Mouse (Mus musculus) yolk sac, embryonic 10.5 days (tissue): ENCODE data around the gene Rcn3.

Experiments used
- DNase-seq: peaks from one replicate; pipeline ENCODE4 v3.0.0-alpha.2; 2017; ENCODE audit warnings: low spot score

The Rcn3 gene

DNA sequence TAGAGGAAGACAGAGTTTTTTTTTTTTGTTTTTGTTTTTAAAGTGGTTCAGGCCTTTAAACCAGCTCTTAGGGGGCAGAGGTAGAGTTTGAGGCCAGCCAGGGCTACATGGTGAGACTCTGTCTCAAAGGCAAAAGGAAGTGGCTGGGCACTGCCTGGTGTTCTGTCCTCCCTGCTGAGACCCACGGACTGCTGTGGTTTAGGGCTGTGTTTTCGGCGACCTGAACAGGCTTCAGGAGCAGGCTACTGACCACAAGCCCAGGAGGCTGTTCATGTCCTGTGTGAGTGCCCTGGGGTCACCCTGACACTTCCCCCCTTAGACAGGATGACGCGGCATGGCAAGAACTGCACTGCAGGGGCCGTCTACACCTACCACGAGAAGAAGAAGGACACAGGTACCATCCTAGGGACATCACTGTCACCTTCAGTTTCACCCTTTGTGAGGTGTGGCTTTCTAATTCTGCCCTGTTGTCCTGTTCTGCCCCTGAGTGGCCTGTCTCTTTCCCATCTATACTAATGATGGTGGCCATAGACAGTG is 18.8 kb downstream of the Rcn3 start:
- no peak for DNase-seq

DNA sequence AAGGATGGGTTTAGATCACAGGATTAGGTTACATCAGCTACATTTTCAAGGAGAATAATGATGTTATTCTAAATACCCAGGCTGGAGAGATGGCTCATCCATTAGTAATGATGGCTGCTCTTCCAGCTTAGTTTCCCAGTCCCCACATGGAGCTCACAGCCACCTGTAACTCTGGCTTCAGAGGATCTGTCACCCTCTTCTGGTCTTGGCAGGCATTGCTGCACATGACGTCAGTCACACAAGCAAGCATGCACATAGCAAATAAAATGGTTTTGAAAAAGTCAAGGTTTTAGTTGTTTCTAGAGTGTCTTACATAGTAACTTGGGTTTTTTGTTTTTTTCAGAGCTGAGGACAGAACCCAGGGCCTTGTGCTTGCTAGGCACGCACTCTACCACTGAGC is 19.8 kb downstream of the Rcn3 start:
- DNase-seq, result no peak

DNA sequence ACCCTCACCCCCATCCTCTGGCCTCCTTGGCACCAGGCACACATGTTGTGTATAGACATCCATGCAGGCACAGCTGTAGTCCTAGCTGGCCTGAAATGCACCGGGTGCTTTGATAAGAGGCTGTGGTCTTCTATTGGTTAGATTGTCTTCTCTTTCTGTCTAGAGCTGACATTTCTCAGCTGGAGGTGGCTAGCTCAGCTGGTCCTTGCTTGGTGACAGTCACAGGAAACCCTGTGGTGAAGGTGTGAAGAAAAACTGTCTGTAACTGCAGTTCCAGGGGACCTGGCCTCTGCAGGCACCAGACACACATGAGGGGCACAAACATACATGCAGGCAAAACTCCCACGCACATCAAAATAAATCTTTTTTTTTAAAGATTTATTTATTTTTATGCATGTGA is 22.4 kb downstream of the Rcn3 start:
- no peak for DNase-seq

DNA sequence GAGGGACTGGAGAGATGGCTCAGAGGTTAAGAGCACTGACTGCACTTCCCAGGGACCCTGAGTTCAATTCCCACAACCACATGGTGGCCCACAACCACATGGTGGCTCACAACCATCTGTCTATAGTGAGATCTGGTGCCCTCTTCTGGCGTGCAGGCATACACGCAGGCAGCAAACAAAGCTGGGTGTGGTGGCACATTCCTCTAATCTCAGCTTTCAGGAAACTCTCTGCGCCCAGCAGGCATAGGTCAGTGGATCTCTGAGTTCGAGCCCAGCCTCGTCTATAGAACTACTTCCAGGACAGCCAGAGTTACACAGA is 24.1 kb downstream of the Rcn3 start:
- DNase-seq, result peak; percentile 40

DNA sequence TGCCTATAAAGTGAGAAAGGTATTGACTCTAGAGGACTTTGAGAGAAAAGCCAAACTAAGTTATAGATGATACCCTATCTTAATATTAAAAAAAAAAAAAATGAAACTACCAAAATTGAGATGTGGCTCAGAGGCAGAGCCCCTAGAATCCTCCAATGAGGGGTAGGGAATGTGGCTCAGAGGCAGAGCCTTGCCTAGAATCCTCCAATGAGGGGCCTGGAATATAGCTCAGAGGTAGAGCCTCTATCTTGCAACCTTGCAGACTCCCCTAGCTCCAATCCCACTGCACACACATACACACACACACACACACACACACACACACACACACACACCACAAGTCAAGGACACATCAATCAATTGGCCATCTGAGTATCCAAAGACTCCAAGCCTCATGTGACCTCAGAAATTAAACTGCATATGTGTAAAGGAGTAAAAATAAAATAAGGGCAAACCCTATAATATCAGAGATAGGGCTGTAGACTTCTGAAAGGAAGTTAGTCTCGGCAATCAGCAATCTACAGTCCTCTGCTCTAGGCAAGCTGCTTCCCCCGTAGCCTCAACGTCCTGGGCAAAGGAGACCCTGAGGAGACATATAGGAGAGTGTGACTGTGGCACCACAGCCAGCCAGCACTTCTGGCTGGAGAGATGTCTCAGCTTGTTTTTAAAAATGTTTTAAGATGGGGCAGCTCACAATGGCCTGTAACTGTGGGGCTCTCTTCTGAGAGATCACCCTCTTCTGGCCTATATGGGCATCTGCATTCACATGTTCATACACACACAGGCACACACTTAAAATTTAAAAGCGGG is 24.6 kb downstream of the Rcn3 start:
- DNase-seq, result no peak

DNA sequence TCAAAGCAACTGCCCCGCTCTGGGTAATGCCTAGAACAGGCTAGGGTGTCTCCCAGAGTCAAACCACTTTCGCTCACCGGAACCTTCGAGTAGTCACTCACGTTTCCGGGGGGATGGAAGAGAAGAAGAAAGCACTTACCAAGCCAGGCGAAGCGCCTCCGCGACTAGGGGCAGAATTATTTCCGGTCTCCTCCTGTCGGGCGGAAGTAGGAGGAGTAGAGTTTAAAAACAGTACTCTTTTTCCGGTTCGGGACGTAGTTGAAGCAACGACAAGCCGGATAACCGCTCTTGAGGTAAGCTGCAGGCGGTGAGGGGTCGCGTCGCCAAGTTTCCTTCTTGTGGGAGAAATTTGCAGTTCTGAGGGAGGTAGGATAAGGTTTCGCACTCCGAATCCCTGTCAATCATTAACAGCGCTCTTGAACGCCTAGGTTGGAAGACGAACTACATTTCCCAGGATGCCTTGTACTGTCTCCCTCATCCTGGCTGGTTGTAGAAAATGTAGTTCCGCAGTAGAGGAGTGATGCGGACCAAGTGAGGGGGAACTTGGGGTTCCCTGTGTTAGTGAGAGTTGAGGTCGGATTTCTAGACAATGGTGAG is 29.7 kb downstream of the Rcn3 start, which contains the start of the genes Nosip and Prrg2:
Gene Nosip, plus strand, starts transcription at position 191 of the 597 bp plus-strand sequence.
Gene Prrg2, minus strand, starts transcription at position 439 of the 597 bp plus-strand sequence.
- DNase-seq, result peak; percentile 99

DNA sequence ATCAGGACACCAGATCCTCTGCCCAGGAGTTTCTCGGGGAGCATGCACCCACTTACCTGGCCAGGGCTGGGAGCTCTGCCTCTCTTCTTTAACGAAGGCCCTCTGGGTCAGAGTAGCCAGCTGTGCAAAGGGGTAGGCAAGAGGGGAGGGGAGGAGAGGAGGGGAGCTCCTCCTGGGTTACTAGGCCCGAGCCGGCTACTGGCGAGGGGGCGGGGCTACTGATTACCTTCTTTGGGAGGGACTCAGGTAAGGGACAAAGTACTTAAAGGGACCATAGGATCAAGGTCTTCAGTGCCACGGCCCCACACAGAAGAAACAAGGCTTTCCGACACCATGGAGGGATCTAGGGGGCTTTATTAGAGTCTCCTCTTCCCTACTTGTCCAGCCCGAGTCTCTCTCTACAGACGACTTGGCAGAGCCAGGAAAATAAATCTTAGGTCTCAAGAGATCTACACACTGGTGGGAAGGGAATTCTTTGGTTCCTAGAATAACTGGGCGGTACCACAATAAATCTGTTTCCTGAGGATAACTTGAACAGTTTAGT is 30.4 kb downstream of the Rcn3 start:
- DNase-seq, result peak; percentile 89

DNA sequence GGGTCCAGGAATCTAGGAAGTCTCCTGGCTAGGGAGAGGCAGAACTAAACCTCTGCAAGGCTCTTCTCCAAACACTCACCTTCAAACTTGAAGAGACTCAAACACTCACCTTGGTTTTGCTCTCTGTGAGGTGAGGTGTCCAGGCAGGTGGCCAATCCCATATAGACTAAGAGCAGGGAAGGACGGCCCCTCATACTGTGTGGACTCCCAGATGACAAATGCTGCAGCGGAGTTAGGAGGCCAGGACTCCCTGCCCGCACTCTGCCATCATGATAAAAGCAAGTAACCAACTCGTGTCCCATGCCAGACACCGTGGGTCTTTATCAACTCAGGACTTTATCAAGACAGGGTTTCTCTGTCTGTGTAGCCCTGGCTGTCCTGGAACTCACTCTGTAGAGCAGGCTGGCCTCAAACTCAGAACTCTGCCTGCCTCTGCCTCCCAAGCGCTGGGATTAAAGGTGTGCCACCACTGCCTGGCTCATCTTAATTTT is 31.3 kb downstream of the Rcn3 start:
- DNase-seq, result no peak

DNA sequence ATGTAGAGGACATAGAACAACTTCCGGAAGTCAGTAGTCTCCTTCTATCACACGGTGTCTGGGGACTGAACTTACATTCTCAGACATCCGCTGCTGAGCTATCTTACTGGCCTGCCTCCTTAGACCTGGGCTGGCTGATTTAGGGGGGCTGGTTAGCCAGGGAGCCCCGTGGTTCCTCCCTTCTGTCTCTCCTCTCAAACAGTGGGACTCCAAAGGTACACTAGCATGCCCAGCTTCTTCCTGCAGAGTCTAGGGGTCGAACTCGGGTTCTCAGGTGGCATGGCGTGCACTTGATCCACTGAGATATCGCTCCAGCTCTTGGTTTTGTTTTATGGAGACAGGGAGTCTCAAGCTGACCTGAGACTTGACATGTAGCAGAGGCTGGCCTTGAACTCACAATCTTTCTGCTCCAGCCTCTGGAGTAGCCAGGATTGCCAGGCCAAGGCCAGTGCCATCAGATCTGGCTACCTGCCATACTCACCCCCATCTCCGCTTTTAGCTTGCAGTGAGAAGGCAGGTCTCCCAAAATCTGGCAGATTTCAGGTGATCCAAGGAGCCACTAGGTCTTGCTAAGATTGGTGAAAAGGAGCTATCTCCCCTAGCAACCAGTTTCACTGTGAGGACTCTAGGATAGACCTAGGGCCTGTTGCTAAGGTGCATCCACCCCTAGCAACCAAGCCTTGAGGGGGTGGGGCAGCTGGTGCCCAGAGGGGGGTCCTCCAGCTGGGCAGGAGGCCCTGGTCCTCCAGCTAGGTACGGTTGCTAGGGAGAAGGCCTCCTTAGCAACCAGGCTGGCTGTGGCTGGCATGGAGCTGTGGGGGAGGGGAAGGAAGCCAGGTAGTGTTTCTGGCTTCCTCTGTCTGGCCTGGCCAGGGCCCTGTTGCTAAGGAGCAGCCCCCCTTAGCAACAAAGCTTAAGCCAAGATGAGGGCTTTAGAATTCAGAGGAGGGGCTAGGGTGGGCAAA is 33.1 kb downstream of the Rcn3 start:
- DNase-seq, result no peak

DNA sequence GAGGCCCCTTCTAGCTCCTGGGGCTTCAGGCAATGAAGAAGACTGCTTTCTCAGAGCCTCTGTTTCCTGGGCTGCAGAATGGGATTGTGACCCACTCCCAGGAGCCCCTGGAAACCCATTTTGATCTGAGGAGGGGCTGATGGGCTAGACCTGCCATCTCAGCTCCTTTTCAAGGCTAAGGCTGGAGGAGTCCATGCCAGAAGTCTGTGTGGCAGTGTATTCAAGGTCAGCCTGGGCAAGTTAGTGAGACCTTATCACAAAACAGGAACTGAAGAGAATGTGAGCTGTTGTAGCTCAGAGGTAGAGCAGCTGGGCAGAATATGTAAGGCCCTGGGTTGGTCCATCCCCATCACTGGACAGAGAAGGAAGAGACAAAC is 35.1 kb downstream of the Rcn3 start:
- no peak for DNase-seq

DNA sequence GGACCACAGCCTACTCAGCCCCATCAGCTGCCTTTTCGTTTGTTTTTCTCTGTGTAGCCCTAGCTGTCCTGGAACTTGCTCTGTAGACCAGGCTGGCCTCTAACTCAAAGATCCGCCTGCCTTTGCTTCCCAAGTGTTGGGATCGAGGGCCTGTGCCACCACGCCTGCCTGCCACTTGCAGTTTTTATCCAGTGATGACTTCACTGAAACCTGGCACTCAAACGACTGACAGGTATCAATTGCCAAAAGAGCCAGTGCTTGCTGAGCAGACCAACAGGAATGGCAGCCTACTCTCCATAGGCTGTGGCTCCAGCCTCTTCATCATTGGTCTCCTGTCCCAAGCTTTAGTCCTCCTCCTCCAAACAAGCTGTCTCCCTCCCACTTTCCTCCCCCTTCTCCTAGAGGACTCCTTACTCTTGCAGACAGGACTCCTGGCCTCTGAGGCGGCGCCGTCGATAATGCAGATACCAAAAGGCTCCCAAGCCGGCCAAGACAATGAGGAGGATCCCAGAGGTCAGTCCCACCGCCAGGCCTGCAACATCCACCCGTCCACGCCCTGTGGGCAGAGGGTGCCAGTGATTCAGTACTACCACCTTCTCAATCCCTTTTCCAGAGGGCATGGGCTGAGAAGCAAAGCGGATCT is 35.6 kb downstream of the Rcn3 start:
- no peak for DNase-seq

DNA sequence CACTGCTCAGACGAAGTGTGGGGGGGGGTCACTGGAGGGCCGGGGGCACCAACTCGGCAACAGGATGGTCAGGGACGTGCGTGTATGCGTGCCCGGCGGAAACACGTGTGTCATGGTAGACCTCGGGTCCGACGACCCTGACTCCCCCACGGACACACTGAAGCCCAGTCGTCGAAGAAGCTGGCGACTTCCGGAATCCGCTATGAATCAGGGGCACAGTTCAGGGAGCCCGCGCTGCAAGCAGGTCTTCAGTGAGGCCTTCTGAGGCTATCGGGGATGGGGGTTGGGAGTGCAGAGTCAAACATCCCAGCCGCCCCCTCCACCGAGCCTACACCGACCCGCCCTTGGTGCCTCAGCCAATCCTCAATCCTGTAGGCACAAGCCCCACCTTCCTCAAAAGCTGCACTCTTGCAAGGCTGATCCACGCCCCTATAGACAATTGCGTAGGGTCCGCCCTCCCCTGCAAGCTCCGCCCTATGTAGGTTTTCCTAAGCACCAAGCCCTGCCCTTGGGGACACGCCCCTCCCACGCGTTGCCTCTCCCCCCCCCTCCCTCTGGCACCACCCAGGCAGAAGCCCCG is 38.0 kb downstream of the Rcn3 start:
- peak; percentile 100 for DNase-seq

DNA sequence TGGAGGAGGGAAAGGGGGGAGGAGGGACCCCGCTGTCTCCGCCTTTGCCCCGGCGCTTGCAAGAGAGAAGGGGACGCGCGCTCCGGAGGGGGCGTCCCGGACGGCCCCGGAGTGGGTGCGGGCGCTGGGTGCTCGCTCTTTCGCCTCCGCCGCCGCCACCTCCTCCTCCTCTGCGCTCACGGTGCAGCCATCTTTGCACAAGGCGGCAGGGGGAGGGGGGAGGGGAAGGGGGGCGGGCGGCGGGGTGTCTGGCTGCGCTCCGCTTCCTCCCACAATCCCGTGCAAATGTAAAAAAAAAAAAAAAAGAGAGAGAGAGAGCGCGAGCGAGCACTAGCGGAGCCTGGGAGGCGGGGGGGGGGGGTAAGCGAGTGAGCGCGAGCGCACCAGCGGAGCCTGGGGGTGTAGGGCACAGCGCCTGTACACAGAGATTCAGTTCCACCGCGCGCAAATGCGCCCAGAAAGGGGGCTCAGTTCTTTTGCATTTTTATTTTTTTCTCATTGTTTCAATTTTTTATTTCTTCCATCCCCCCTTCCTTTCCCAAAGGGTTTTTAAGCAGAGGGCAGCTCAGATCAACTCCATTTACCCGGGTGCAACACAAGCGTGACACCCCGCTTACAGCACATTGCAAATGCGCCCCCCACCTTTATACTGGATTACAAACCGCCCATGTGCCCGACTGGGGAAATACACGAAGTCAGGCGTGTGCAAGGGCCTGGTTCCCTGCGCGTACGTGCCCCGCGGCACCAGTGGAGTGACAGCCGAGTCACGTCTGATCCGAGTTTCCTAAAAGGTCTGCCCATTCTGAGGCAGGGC is 38.7 kb downstream of the Rcn3 start:
- peak; percentile 92 for DNase-seq

DNA sequence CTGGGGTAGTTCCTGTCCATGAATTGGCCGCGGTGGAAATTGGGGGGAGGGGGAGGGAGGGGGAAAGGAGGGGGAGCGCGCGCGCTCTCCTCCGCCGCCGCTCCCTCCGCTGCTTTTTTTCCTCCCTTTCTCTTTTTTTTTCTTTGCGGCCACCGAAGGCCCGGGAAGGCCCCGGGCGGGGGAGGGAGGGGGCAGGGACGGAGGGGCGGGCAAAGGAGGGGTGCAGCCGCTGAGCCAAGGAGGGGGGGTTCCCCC is 39.2 kb downstream of the Rcn3 start, which contains the start of gene Prr12:
Gene Prr12, minus strand, starts transcription at position 20 of the 255 bp plus-strand sequence.
- DNase-seq, result no peak

DNA sequence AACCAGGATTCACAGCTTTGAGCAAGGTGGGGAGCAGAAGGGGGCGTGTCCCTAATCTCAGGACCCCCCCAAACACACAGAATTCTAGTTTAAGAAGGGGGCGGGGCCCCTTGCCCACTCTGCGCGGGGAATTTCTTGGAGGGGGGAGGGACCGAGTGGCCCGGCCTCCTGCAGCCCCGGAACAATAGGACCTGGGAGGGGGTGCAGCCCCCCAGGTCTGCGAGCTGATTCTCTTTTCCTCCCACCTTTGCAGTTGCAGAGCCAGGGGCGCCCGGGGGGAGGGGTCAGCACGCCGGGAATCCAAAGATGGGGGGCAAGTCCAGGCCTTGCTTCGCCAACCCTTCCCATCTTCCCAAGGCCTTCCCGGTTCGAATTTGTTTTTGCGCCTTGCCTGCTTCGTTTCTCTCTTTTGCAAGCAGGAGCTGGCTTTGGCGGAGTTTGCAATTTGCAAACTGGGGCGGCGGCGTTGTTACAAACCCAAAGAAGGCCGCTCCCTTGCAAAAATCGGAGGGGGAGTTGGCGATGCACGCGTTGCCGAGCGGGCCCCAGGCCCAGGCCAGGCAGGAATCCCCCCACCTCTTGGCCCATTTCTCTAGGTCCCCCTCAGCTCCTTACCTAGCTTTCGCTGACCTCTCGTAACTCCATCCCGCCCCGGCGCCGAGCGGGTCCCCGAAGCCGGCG is 39.7 kb downstream of the Rcn3 start:
- no peak for DNase-seq

DNA sequence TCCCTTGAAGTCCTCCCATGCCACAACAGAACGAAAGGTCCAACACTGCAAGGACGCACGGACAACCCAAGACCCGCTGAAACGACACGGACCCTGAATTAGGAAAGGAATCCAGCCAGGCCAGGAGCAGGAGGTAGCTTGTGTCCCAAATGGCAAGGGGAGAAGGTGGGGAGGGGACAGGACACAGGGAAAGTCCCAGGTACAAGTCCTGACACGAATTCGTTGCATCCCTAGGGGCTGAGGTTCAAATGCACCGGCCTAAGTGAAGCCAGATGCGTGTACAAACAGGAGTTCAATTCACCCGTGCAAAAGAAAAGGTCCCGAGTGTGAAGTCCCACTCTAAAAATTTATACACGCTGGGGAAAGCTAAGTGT is 40.4 kb downstream of the Rcn3 start:
- no peak for DNase-seq

DNA sequence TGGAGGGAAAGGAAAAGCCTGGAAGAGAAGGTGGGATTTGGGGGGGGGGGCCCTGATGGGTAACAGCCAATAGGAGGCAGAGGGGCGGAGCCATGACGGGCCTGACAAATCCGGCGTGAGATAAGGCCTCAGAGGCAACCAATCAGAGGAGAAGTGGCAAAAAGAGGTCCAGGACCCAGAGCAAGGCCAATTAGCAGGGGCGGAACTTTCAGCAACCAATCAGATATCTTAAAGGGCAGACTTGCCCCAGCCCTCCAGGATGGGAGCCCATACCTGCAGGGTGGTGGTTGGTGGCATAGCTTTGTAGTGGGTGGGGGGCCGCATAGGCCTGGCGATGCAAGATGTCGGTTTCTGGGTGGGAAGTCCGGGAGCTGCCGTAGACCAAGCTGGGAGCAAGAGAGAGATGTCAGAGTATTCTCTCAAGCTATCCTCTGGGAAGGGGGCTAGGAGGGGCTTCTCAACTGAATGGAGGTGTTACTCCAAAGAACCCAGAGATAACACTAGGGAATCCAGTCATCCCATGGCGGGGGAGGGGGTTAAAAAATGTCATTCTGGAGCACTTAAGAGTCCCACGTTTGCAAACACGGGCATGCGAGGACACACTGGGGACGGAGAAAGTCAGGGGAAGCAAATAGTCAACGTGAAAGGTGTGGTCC is 40.9 kb downstream of the Rcn3 start:
- DNase-seq, result peak; percentile 83

DNA sequence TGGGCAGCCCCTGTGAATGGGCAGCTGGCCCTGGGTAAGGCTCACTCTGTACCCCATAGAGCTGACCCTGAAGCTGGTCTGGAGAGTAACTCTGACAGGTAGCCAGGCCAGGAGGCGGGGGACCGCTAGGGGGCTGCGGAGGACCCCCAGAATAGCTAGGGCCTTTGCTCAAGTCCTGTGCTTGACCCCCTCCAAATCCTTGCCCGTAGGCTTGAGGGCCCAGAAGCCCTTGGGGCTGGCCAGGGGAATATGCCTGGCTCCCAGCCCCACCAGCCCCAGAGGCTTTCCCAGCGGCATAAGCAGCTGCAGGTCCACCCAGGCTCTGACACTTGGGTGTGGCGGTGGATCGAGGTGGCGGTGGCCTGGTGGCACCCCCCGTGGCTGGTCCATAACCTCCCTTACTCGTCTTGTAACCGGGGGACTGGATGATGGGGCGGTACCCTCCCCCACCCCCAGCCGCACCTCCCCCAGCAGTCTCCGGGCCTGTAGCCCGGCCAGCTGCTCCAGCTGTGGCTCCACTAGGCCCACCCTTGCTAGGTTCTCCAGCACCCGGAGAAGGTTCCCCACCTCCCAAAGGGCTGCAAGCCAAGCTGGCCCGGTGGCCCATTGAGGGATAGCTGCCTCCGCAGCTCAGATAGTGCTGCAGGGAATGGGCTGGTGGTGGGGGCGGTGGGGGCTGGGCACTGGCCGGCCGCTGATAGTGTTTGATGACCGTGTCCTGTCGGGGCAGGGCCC is 42.9 kb downstream of the Rcn3 start:
- DNase-seq, result no peak
